Mouse (Mus musculus) right cerebral cortex, postnatal 14 days (tissue): Measurements from ENCODE around the gene Itih3.

ENCODE experiments used
- DNase-seq: peaks from one replicate; pipeline ENCODE4 v3.0.0; 2022

Gene Itih3

DNA sequence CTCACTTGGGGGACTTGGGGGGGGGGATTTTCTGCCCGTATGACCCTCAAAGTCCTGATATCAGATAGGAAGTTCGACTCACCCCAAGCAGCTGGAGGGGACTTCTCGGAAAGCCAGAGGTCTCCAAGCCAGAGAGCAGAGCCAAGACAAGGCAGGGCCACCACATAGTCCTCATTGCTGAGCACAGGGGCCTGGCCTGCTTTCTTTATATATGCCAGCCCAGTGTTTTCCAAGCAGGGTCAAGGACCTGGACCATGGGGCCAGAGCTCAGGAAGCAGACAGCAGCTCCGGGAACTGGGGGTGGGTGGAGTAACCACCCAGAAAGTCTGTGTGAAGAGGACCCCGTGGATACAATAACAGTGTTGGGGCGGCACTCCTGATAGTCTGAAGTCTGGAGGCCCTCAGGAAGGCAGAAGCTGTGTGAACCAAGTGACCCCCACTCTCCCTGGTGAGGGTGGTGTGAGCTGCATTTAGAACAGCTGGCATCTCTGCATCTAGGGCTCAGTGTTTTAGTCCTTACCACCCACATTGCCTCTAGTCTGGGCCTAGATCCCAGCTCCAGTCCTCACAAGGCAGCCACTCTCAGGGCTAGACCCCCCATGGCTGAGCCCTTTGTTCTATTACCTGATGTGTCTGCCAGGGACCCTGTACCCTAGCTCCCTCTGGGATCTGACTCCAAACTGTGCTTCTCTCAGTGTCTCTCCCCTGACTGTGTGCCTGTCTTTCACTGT is at the start of gene Itih3:
Gene Itih3 (minus strand): TSS at position 386 of the 731 bp plus-strand sequence.
- DNase-seq: no peak

DNA sequence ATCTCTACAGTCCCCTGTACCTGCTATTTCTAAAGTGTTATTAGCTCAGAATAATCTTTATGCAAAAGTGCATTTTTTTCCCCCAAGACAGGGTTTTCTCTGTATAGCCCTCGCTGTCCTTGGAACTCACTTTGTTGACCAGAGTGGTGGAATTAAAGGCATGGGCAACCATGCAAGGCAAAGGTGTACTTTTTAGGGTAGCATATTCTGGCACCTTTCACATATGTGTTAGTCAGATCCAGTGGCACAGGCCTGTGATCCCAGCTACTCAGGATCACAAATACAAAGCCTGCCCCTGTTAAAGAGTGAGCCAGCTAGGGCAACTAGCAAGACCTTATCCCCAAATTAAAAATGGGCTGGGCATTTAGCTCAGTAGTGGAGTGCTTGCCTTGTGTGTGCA is 36.8 kb upstream of the Itih3 start:
- no peak for DNase-seq

DNA sequence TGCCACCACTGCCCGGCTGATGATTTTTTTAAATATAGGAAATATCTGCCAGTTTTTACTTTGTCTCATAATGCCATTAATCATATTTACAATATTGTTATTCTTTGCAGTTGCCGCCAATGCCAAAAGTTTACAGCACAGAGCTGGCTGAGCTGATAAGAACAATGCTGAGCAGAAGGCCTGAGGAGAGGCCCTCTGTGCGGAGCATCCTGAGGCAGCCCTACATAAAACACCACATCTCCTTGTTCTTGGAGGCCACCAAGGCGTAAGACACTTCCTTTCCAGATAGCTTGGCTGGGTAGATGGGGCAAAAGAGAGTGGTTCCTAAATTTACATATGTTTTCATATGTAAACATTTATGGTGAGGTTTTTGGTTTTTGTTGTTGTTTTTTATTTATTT is 35.5 kb upstream of the Itih3 start:
- DNase-seq: no peak

DNA sequence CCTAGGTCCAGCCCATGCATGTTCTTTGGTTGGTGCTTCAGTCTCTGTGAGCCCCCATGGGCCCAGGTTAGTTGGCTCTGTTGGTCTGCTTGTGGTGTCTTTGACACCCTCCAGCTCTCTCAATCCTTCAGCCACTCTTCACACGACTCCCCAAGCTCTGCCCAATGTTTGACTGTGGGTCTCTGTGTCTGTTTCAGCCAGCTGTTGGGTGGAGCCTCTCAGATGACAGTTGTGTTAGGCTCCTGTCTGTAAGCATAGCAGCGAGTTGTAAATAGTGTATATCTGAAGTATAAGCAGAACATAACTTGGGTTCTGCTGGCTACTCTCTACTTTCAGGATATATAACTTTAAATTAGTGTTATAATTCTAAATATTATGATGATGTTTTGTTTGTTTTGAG is 35.0 kb upstream of the Itih3 start:
- no peak for DNase-seq

DNA sequence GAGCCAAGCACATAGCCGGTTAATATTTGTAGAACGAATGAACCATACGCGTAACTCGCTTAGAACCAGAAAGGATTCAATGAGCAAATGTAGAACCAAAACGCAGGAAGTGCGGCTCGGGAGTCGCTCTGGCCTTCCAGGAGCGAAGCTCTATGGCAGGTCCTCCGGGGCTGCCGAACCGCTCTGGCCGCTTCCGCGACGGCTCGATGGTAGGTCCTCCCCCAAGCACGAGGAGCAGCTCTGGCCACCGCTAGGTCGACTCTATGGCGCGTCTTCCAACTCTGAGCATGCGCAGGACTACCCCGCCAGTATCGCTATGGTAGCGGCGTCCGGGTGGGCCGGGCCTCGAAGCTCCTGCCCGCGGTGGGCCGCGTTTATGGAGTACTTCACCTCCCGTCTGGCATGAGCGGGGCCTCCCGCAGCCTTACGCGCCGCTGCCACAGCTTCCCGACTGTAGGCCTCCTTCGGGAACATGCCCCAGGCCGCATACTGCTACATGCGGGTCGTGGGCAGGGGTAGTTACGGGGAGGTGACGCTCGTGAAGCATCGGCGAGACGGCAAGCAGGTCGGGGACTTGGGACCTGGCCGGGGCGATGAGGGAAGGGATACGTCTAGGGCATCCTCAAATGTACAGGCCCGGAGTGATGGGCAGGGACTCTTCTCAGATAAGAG is 27.7 kb upstream of the Itih3 start, which contains the start of gene Nek4:
Gene Nek4 (plus strand): TSS at position 224 of the 672 bp plus-strand sequence.
- peak; percentile 96 for DNase-seq

DNA sequence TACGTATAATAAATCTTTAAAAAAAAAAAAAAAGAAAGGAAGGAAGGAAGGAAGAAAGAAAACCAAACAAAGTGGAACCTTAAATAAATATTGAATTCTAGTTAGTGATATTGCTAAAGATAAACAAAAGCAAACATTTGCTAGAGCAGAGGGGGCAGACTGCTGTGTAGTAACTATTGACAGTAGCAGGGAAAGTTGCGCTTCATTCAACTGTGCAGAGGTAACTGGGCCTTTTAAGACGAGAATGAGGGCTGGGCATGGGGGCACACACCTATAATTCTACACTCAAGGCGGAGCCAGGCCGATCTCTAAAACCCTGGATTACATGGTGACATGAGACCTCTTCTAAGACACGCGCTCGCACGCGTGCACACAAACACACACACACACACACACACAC is 26.4 kb upstream of the Itih3 start:
- DNase-seq: no peak

DNA sequence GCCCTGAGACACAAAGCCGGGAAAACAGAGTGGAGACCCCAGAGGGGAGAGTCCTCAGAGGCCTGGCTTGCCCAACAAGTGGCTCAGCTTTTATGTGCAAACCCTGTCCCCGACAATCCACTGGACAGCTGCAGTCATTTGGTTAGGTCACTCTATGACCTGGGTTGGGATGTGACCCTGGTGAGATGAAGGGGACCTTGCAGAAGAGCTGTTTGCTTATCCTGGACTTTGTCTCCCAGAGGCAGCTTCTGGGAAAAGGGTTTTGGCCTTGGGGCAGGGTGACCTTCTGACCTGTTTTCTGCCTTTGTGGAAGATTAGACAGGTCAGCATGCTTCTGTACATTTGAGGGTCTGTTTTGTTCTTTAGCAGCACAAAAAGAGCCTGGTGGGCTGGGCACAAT is 21.2 kb upstream of the Itih3 start:
- no peak for DNase-seq

DNA sequence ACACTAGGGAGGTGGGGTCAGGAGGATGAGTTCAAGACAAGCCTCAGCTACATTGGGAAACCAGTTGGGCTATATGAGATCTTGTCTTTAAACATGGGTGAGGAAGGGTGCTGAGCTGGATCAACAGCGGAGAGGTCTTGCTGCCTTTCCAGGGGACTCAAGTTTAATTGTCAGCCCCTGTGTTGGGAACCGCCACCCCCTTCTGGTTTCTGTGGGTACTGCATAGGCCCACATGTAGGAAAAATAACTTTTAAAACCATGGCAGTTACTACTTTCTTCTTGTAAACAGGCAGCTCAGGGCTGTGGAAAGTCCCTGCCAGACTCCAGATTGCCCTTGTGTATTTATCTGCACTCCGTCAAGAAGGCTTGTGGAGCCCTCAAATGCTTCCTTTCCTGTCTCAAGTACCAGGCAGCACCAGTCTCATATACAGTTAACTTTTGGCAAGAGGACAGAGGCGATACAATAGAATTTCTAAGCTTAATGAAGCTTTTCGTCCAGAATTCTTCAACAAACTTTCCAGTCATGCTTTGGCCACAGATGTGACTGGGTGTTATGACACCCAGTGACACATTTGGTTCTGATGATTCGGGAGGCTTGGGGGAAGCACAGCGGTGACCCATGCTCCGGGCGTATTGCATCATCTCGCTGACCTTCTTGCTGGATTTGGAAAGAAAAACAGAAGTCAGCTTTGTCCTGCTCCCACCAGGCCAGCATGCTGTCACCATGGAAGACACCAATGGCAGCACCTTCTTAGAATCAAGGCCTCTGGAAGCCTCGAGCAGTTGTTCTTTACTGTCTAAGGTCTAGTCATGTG is 20.5 kb upstream of the Itih3 start:
- DNase-seq: peak; percentile 72

DNA sequence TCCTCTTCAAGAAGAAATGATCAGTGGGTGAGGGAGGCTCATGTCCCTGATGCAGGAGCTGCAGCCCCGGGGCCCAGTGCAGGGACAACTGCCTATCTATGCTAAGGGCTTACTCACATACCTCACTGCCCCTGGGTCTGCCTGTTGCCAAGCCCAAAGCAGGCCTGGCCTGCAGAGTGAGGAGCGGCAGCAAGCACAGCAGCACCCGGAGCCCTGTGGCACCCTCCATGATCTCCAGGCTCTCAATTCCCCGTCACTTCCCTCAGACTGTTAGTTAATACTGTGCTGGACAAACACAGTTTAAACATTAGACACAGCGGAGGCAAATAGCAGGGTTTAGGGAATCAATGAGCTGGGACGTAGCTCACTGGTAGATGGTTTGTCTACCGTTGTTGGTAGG is 19.5 kb upstream of the Itih3 start, which contains the start of gene Itih1:
Gene Itih1 (minus strand): TSS at position 252 of the 400 bp plus-strand sequence.
- no peak for DNase-seq

DNA sequence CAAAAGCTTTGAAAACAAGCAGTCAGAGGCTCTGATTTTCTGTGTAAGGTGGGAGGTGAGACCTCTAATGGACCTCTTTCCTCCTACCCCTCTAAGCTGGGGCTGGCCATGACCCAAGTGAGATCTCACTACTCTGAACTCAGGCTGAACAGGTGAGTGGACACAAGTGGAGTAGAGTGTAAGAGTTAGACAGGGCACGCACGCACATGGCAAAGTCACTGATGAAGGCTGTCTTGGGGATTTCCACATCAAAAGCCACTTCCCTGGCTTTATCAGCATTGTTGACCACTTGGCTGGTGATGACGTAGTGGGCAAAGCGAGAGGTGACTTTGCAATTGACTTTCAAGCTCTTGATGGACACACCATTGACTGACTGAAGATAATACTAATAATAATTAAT is 18.7 kb upstream of the Itih3 start:
- no peak for DNase-seq

DNA sequence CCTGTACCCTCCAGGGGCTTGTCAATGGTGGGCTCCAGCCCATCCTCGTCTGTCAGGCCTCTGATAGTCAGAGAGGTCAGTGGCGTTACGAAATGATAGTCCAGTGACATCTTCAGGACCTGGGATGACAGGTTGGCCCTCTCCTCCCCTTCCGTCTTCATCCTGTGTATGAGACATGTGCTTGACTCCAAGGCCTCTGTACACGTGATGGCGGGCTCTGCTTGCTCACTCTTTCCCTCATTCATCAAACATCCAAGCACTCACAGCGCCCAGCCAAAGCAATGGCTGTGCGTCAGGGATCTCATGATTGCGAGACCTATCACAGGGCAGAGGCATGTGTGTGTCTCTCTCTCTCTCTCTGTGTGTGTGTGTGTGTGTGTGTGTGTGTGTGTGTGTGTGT is 9.8 kb upstream of the Itih3 start:
- DNase-seq: no peak

DNA sequence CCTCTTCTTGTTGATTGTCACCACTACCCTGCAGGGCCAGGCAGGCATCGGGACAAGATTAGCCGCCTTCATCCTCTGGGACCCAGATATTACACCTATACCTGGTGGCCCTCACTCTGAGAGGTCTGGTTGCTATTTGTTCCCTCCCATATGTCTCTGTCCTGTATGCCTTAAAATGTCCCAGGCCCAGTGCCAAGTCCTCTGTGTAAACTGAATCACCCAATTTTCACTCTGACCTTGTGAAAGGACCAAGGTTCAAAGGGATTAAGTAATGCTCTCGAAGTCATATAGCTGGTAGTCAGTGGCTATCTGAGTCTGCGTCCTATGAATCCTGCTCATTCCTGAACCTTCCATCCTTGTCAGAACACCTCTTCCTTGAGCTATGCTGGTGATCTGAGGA is 6.8 kb upstream of the Itih3 start:
- no peak for DNase-seq

DNA sequence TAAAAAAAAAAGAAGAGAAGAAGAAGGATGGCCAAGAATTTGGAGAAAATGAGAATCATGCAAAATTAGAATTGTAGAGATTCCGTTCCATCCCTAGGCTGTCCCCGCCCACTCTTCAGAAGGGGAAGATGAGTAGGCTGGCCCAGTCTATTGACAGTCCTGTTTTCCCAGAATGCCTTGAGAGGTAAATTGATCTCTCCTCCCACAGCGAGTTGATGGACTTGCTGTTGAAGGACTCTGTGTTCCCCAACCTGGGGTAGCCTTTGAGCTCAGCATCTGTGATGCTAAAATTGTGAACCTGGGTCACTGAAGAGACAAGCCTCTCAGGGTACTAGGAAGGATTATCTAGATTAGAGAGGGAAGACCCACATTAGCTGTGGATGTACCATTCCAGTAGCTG is 1.9 kb upstream of the Itih3 start:
- DNase-seq: no peak

DNA sequence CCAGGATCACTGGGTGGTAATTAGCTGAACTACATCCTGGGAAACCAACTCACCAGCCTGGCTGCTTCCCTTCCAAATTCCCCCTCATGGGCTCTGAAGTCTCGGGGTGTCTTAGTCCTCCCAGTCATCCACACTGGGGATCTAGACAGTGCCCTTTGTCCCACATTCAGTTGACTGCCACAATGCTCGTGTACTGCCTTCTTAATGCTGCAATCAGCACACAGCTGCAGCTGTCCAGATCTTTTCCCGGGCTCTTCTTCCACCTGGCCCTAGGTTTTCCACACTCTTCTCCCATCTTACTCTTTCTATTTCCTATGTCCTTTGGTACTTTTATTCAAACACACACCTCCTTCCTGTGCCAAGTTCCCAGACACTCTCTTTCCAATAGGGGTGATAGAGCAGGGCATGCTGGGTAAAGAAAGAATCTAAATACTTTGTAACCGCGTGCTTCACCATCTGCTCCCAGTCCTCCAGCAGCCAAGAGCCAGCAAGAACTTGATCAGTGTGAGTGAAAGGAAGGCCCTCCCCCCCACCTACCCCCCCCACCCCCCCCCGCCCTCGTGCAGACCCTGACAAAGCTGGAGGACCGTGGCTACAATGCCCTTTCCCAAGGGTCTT is 1.4 kb downstream of the Itih3 start:
- DNase-seq: no peak

DNA sequence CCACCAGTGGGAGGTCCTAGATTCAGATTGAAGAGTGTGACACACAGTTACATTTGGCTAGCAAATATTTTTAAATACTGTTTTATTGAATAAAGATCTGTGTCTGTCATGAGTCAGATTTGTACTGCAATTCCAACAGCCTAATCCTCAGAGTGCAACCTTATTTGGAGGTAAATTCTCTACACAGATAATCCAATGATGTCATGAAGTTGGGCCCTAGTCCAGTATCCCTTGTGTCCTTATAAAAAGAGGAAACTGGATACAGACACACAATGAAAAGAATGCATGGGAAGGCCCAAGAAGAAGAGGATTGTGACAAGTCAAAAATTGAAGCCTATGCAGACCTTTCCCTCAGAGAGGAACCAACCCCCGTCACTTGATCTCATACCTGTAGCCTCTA is 7.0 kb downstream of the Itih3 start:
- DNase-seq: no peak

DNA sequence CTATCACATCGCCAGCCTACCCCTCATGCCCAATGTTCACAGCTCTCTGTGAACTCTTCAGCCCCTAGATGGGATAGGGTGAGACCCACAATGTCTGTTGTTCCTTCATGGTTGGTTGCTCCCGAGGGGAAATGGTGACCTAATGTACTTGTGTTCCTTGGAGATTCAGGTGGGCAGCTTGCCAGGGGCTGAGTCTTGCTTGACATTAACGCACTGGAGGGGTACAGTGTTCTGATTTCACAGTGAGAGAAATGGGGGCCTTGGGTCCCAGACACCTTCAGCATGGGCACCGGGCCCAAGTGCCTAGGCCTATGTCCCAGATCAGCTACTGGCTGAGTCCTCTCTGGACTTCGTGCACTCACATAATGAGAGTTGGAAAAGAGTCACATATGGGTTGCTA is 10.2 kb downstream of the Itih3 start:
- no peak for DNase-seq

DNA sequence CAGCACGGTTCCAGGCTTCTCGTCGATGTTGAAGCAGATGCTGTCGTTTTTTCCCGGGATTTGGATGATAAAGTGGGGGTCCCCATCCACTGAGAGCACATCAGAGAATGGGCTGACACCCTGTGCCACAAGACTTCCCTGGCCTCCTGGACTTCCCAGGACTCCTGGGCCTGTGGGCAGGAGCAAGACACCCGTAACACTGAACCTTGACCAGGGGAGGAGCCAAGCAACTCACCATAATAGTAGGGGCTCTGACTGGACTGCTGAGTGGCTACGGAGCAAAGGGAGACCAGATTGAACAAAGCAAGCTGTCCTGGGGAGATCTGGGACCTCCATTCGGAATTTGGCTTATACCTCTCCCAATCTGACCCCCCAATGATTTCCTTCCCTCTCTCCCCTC is 10.9 kb downstream of the Itih3 start:
- no peak for DNase-seq

DNA sequence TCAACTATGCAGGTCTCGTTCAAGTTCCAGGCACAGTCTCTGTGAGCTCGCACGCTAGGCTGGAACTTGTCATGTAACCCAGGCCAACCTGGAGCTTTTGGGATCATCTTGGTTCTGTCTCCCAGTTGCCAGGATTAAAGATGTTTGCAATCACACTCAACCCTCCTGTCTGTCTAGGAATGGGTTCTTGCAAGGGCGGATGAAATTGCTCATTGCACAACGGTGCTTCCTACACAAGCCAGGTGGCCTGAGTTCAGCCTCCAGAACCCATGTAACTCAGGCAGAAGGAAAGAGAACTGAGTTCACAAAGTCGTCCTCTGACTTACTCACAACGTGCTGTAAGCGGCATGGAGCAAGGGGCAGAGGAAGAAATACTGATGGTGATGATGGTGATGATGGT is 12.4 kb downstream of the Itih3 start:
- no peak for DNase-seq

DNA sequence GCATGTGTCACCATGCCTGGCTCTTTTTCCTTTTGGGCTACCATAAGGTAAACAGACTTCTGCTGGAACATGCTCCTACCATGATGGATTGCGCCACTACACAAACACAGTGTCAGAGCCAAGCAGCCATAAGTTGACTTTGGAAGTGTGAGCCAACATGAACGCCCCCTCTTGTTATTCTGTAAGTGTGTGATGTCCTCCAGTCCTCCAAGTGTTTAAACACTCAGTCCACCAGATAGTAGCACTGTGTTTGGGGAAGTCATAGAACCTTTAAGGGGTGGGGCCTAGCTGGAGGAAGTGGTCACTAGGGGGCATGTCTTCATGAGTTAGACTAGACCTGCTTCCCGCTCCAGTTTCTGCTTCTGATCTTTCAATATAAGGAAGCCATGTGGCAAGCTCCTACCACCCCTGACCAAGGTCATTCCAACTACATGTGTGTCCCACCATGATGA is 15.7 kb downstream of the Itih3 start:
- DNase-seq: no peak

DNA sequence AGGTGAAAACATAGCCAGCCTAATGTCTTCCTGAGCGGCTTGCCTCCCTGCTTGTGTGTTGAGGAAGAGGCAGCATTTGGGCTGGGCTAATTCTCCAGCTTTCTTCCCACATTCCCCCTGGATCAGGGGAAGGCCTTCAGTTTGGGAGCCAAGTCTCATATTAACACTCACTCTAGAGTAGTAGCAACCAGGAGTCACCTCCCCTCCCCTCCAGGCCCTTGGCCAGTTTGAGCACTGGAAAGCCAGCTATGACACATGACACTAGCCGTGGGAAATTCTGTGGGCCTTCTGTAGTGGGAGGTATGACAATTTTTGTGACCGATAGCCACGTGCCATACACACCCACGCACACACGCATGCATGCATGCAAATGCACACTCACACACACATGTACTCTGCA is 17.6 kb downstream of the Itih3 start:
- no peak for DNase-seq

DNA sequence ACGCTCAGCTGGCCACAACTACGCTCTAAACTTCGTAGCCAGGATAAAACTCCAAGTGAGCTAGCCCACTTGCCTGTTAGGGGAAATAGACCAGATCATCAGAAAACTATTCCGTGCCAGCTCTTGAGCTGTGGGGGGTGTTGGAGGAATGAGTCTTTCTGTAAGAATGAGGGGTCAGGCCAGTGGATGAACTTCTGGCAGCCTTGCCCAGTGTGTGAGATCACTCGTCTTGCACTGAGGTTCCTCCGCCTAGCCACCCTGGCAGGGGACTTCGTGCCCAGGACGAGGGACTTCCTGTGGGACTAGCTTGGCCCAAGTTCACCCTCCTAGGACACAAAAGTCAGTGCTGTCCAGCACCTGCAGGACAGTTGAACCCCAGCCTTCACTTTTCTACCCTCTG is 19.3 kb downstream of the Itih3 start:
- DNase-seq: no peak

DNA sequence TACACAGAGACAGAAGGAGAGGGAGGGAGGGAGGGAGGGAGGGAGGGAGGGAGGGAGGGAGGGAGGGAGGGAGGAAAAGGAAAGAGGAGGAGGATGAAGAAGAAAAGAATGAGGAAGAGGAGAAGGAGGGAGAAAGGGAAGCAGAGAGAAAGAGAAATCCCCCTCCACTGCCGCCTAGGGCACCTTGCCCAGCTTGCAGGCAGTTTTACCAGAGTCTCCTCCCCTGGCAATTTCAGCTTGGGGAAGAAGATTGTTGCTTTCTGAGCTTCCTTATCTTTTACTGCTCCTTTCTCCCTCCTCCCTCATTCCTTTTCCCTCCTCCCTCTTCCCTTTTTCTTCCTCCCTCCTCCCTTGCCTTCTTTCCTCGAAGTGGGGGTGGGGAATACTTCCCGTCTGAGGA is 20.5 kb downstream of the Itih3 start:
- no peak for DNase-seq

DNA sequence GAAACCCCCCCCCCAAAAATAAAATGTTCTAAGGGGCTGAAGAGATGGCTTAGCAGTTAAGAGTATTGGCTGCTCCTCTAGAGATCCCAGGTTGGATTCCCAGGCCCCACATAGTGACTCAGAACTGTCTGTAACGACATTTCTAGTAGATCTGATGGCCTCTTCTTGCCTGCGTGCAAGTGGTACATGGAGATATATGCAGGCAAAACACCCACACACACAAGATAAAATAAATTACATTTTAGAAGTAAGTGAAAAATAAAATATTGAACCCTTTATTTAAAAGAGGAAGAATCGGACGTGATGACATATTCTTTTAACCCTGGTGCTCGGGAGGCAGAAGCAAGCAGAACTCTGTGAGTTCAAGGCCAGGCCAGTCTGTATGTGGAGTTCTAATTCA is 20.9 kb downstream of the Itih3 start:
- DNase-seq: no peak
